Mouse (Mus musculus) layer of hippocampus, adult 9-11 months (tissue): Measurements from ENCODE around the gene Capn12.

Experiments used
- DNase-seq: peaks from one replicate; pipeline ENCODE4 v3.0.0; 2022

Gene Capn12

GRCm38 (mm10) chr7:28881199-28881598 lies at the start of gene Capn12:
TSS of gene Capn12 (plus strand) at chr7:28881422.
- no peak for DNase-seq

GRCm38 (mm10) chr7:28832137-28832536 lies 49.1 kb upstream of the Capn12 start:
- DNase-seq: no peak

- DNase-seq: no peak
Observed at GRCm38 (mm10) chr7:28833723-28834347, 47.4 kb upstream of the Capn12 start, which contains the start of gene Lgals4. TSS of gene Lgals4 (plus strand) at chr7:28833854.

GRCm38 (mm10) chr7:28836936-28837335 lies 44.3 kb upstream of the Capn12 start:
- DNase-seq: no peak

- DNase-seq: no peak
Observed at GRCm38 (mm10) chr7:28838331-28838730, 42.9 kb upstream of the Capn12 start.

- no peak for DNase-seq
Observed at GRCm38 (mm10) chr7:28847273-28847672, 33.9 kb upstream of the Capn12 start.

- DNase-seq: no peak
Observed at GRCm38 (mm10) chr7:28849700-28850236, 31.5 kb upstream of the Capn12 start.

- no peak for DNase-seq
Observed at GRCm38 (mm10) chr7:28850642-28851041, 30.6 kb upstream of the Capn12 start.

- DNase-seq: no peak
Observed at GRCm38 (mm10) chr7:28859953-28860352, 21.3 kb upstream of the Capn12 start.

GRCm38 (mm10) chr7:28860898-28861297 lies 20.3 kb upstream of the Capn12 start:
- DNase-seq: no peak

- DNase-seq: peak; percentile 51
Observed at GRCm38 (mm10) chr7:28862817-28863499, 18.3 kb upstream of the Capn12 start.

GRCm38 (mm10) chr7:28863540-28863939 lies 17.7 kb upstream of the Capn12 start, which contains the start of gene Lgals7:
TSS of gene Lgals7 (plus strand) at chr7:28863853.
- no peak for DNase-seq

- DNase-seq: no peak
Observed at GRCm38 (mm10) chr7:28864288-28864750, 16.9 kb upstream of the Capn12 start.

- DNase-seq: peak; percentile 78
Observed at GRCm38 (mm10) chr7:28865481-28866300, 15.5 kb upstream of the Capn12 start.

GRCm38 (mm10) chr7:28866769-28867507 lies 14.3 kb upstream of the Capn12 start:
- no peak for DNase-seq

- peak; percentile 45 for DNase-seq
Observed at GRCm38 (mm10) chr7:28867508-28868340, 13.5 kb upstream of the Capn12 start.

- no peak for DNase-seq
Observed at GRCm38 (mm10) chr7:28870901-28871664, 10.1 kb upstream of the Capn12 start.

- no peak for DNase-seq
Observed at GRCm38 (mm10) chr7:28874565-28874964, 6.7 kb upstream of the Capn12 start.

- no peak for DNase-seq
Observed at GRCm38 (mm10) chr7:28876099-28876498, 5.1 kb upstream of the Capn12 start.

GRCm38 (mm10) chr7:28877155-28877554 lies 4.1 kb upstream of the Capn12 start:
- DNase-seq: no peak

GRCm38 (mm10) chr7:28877856-28878255 lies 3.4 kb upstream of the Capn12 start:
- DNase-seq: no peak
